Mouse (Mus musculus): ENCODE results near the gene Psmb8. TPM values are rescaled to one million over a fixed set of nuclear protein-coding genes. Genes with fewer than 3 reads are reported as not detected.
A peak's percentile ranks its signal among the peaks of the same experiment; 100 is the strongest.

The Psmb8 gene
- total RNA-seq, 2 experiments from 2014 or later: 4.1 to 5.8 TPM

GRCm38 (mm10) chr17:34188986-34189385, 8.5 kb upstream of the Psmb8 start:
- DNase-seq (ENCODE audit: low spot score in 2 of 2): no peak

- no peak for DNase-seq (ENCODE audit: low spot score in 2 of 2)
Measured at GRCm38 (mm10) chr17:34192852-34193251, 4.7 kb upstream of the Psmb8 start.

DNA sequence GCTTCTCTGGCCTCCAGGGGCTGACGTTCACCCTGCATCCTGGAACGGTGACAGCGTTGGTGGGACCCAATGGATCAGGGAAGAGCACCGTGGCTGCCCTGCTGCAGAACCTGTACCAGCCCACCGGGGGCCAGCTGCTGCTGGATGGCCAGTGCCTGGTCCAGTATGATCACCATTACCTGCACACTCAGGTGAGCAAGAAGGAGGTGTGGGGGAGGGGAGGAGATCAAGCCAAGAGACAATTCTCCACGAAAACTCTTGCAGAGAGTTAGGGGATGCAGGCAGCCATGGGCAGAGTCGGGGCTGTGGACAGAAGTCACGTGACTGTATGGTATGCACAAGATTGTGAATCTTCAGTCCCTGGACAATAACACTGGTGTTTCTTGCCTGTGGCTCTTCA, 4.1 kb upstream of the Psmb8 start:
- DNase-seq (ENCODE audit: low spot score in 2 of 2): no peak

DNA sequence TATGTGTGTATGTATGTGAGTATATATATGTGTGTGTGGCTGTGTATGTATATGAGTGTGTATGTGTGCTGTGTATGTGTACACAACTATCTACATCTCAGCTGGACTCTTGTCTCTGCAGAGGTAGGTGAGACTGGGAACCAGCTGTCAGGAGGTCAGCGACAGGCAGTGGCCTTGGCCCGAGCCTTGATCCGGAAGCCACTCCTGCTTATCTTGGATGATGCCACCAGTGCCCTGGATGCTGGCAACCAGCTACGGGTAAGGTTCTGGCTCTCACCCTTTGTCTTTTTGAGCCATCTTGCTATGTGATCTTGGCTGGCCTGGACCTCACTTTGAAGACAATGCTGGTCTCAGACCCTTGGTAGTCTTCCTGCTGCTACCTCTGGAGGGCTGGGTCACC, 2.8 kb upstream of the Psmb8 start:
- no peak for DNase-seq (ENCODE audit: low spot score in 2 of 2)

- DNase-seq (ENCODE audit: low spot score in 2 of 2): no peak
Measured at GRCm38 (mm10) chr17:34196491-34196890, 1.0 kb upstream of the Psmb8 start.

DNA sequence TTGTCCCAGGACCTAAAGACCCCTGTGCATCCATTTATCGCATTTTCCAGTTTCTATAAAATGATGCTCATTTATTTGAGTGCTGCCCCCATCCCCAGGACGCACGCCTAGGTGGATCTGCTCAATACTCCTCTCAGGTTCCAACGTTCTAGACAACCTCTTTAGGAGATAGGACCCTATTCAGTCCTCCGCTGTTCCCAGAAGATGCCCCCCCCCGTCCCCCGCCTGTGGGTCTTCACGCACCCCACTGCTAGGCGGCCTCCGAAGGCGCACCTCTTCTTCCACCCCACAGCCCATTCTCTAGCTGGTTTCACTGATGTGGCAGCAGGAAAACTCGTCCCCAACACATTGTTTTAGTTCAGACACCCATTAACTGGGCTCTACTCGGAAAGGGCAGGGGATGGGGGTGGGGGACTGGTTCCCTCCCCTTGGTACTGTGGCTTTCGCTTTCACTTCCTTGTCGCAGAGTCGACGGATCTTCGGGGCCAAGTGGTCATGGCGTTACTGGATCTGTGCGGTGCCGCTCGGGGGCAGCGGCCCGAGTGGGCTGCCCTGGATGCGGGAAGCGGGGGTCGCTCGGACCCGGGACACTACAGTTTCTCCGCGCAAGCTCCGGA, 491 bp downstream of the Psmb8 start:
- no peak for DNase-seq (ENCODE audit: low spot score in 2 of 2)

DNA sequence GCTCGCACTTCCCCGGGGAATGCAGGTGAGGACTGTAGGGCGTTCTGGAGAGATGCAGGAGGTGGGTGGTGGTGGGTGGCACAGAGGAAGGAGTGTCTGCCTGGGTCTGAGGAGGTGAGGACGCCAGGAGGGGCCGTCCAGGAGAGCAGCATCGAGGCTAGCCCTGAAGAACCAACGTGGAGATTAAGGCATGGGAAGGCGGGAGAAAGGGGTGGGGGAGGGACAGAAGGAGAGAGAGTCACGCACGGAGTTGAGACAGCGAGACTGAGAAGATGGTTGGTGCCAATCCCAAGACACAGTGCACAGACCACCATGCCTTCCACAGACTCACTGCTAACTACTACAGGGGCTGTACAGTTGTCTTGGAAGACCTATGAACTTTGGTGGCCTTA, 996 bp downstream of the Psmb8 start:
- DNase-seq (ENCODE audit: low spot score in 2 of 2): no peak

- no peak for DNase-seq (ENCODE audit: low spot score in 2 of 2)
Measured at GRCm38 (mm10) chr17:34199050-34199619, 1.6 kb downstream of the Psmb8 start.

GRCm38 (mm10) chr17:34200047-34200446, 2.5 kb downstream of the Psmb8 start:
- no peak for DNase-seq (ENCODE audit: low spot score in 2 of 2)

GRCm38 (mm10) chr17:34200772-34201505, 3.4 kb downstream of the Psmb8 start:
- DNase-seq (ENCODE audit: low spot score in 2 of 2): no peak

DNA sequence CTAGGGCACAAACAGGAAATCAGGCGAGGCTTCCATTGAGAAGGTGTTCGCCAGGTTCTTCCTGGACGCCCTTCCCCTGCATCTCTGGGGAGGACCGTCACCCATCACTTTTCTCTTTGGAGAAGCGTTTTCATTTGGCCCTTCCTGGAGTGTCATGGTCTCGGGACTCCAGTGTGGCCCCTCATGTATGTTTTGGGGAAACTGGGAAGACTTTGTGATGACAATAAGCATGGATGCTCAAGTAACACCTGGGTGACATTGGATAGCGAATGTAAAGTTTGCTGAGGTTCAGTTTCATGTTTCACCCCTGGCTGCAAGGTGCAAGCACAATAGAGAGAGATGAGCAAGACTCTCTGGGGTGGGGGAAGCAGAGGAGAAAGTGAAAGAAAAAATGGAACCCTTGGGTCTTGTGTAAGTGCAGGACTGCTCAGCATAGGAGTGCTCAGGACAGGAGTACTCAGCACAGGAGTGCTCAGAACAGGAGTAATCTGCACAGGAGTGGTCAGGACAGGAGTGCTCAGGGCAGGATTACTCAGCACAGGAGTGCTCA, 4.1 kb downstream of the Psmb8 start:
- no peak for DNase-seq (ENCODE audit: low spot score in 2 of 2)

- DNase-seq (ENCODE audit: low spot score in 2 of 2): no peak
Measured at GRCm38 (mm10) chr17:34202760-34203442, 5.4 kb downstream of the Psmb8 start.

DNA sequence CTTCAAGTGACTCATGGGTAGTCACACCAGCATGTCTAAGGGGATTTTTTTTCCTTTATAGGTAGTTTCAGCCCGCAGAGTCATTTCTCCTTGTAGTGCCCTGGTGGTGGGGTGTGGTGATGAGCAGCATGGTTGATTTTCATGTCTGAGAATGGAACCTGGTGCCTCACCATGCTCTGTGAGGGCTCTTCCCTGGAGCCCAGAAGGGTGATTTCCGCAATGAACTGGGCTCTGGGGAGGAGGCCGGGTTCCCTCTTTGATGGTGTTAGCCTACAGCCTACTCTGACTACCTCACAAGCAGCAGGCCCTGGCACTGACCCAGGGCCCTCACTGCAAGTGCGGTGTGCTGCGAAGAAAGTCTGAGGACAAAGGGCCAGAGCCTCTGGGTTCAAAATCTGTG, 5.9 kb downstream of the Psmb8 start, which contains the start of gene Tap2:
TSS of gene Tap2 (plus strand) at position 84 of the 400 bp plus-strand sequence.
- DNase-seq (ENCODE audit: low spot score in 2 of 2): no peak

DNA sequence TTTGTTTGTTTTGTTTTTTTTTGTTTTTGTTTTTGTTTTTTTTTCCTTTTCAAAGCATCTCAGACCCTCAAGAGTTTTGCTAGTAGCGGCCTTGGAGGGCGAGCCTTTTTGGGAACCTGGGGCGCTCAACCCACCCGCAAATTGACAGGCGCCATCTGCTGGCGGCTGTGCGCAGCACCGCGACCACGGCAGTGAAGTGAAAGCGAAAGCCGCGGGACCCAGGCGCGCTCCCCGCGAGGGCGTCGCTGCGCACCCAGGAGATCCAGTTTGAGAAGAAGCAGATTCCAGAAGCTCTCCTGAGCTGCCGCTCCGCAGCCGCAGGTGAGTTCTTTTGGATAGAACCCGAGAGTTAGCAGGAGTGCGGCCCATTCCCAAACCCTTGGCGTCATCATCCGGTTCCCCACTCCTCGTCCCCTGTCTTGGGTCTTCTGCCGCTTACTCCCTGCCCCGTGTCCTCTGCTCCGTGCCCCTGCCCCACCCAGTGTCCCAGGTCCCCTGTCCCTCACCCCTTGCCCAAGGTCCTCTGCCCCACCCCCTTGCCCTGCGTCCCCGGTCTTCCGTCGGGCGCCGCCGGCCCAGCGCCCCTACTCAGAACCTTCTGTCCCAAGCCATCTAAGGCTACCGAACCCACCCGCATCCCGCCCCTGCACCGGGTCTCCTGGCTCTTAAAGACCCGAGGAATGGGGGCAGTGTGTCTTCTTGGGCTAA, 6.9 kb downstream of the Psmb8 start:
- peak; percentile 78 to 91 for DNase-seq (ENCODE audit: low spot score in 2 of 2)

DNA sequence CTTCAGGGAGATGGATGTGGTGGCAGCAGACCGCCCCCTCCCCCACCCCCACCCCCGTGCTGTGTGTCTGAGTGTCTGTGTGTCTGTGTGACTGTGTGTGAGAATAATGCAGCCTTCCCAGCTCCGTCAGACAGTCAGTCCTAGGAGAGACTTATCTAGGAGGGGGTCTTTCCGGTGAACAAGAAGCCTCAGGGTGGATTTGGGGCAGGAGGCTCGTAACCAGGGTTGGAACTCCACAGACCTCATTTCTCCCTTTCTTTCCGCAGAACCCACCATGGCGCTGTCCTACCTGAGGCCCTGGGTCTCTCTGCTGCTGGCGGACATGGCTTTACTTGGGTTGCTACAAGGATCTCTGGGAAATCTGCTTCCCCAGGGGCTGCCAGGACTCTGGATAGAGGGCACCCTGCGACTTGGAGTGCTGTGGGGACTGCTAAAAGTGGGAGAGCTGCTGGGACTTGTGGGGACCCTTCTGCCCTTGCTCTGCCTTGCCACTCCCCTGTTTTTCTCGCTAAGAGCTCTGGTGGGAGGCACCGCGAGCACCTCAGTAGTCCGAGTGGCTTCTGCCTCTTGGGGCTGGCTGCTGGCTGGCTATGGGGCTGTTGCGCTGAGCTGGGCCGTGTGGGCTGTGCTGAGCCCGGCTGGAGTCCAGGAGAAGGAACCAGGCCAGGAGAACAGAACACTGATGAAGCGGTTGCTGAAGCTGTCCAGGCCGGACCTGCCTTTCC, 7.7 kb downstream of the Psmb8 start:
- DNase-seq (ENCODE audit: low spot score in 2 of 2): no peak

DNA sequence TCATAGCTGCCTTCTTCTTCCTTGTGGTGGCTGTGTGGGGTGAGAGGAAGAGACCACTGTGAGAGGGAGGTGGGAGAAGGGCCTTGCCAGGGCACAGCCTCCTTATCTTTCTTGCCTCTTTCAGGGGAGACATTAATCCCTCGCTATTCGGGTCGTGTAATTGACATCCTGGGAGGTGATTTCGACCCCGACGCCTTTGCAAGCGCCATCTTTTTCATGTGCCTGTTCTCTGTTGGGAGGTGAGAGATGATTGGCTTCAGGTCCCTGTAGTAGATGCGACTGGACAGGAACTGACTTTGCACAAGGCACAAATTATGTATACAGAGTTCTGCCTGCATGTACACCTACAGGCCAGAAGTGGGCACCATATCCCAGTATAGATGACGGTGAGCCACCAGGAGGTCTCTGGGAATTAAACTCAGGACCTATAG, 8.2 kb downstream of the Psmb8 start:
- peak in 1 of 2 experiments; percentile 36 for DNase-seq (ENCODE audit: low spot score in 2 of 2)

- DNase-seq (ENCODE audit: low spot score in 2 of 2): no peak
Measured at GRCm38 (mm10) chr17:34206731-34207130, 9.2 kb downstream of the Psmb8 start.

GRCm38 (mm10) chr17:34207456-34207855, 9.9 kb downstream of the Psmb8 start:
- DNase-seq (ENCODE audit: low spot score in 2 of 2): no peak

DNA sequence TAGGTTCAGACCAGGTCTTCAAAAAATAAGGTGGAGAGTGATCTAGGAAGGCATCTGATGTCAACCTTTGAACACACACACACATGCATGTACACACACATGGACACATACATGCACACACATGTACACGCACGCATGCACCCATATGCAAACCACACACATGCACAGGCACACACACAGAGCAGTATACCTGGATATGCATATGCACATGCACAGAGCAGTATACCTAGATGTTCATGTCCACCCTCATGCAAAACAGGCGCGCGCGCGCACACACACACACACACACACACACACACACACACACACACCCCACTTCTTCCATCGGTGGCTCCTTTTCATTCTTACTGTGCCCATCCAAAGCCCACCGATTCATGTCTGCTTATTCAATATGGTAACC, 10.3 kb downstream of the Psmb8 start:
- no peak for DNase-seq (ENCODE audit: low spot score in 2 of 2)

- no peak for DNase-seq (ENCODE audit: low spot score in 2 of 2)
Measured at GRCm38 (mm10) chr17:34208421-34208820, 10.9 kb downstream of the Psmb8 start.

Data from layer of hippocampus, adult 18-20 months (tissue).